In genomic region chr10:116893753-116894152, GRCm38 (mm10) we compare ENCODE assay signal across 8 mouse cellular contexts. TPM values are rescaled to one million over a fixed set of nuclear protein-coding genes. Genes with fewer than 3 reads are reported as not detected.
DNase-seq lines count a peak whose midpoint lies in the region; ATAC-seq and TF ChIP-seq lines count a peak whose summit lies in the region.

No protein-coding gene starts in this region.

- no peaks in the 10 kb centered on the region for H3K4me1 ChIP-seq in kidney, embryonic 16.5 days (ENCODE audit: insufficient read depth, low read length)
- H3K4me1 ChIP-seq in kidney, embryonic 15.5 days = no peaks in the 10 kb centered on the region
- no peaks in the 10 kb centered on the region; a peak in 1 of 4 replicates for H3K4me1 ChIP-seq in CH12.LX (ENCODE audit: control insufficient read depth in 1 of 2, insufficient read depth in 2 of 2)

- no peak for TF ChIP-seq EP300 in CH12.LX (IDR thresholded peaks at IDR 0.05; ENCODE audit: low read length)

- no peaks in the 10 kb centered on the region for H3K9me3 ChIP-seq in kidney, embryonic 16.5 days (ENCODE audit: low read length)
- no peaks in the 10 kb centered on the region for H3K9me3 ChIP-seq in kidney, embryonic 15.5 days (replicated peaks)
- no peaks in the 10 kb centered on the region for H3K9me3 ChIP-seq in CH12.LX (replicated peaks; ENCODE audit: low read length)

- ATAC-seq in kidney, embryonic 16.5 days (ENCODE audit: low FRiP score, low TSS enrichment) = 0 out of 2 replicates have a peak, but pooled peaks have one; percentile 23
- ATAC-seq in kidney, embryonic 15.5 days (replicated peaks; ENCODE audit: low FRiP score) = no peak; the same call in 1 of the 2 replicates

- dilution Hi-C loops in CH12.LX (cut with MboI; ENCODE audit: extremely low pct_ligation_motif_present, extremely low pct_unique_long_range_greater_than_20kb, low sequenced_read_pairs) = no loop called here

- in situ Hi-C loops in CH12.LX (cut with MboI; ENCODE audit: low pct_ligation_motif_present, low pct_unique_long_range_greater_than_20kb, low sequenced_read_pairs) = no loop called here

- no peak for TF ChIP-seq POLR2A in CH12.LX (IDR thresholded peaks at IDR 0.05; ENCODE audit: low read depth, low read length)

- peak in 1 of 2 experiments; percentile 79; a peak in 2 of 4 replicates for TF ChIP-seq CTCF in CH12.LX (conservative IDR thresholded peaks at IDR 0.05 in 1 of 2, IDR thresholded peaks at IDR 0.05 in 1 of 2; ENCODE audit: low read depth in 2 of 2, low read length in 2 of 2)

- H3K4me3 ChIP-seq in kidney, embryonic 16.5 days (ENCODE audit: low read length) = no peak overlapping the region
- H3K4me3 ChIP-seq in kidney, embryonic 15.5 days (replicated peaks) = no peak overlapping the region
- no peak overlapping the region for H3K4me3 ChIP-seq in CH12.LX (replicated peaks in 1 of 3; ENCODE audit: low read depth in 2 of 3, low read length in 2 of 3, poor library complexity in 1 of 3)

- H3K27ac ChIP-seq in kidney, embryonic 16.5 days (ENCODE audit: low read length) = no peak overlapping the region
- no peak overlapping the region for H3K27ac ChIP-seq in kidney, embryonic 15.5 days
- no peak overlapping the region for H3K27ac ChIP-seq in CH12.LX (ENCODE audit: insufficient read depth, low read depth)

- peak; percentile 76 for TF ChIP-seq RAD21 in CH12.LX (IDR thresholded peaks at IDR 0.05; ENCODE audit: low read depth, low read length)

- no peak overlapping the region for H3K4me2 ChIP-seq in kidney, embryonic 16.5 days (replicated peaks; ENCODE audit: low read depth, low read length)
- no peak overlapping the region for H3K4me2 ChIP-seq in kidney, embryonic 15.5 days
- peak overlapping the region; percentile 69; the same call in 1 of the 2 replicates for H3K4me2 ChIP-seq in CH12.LX (ENCODE audit: insufficient read depth, low read depth, poor library complexity, severe bottlenecking)

- DNase-seq in CH12.LX (ENCODE audit: extremely low read depth) = peak; percentile 58
- peak; percentile 10 for DNase-seq in adrenal gland, adult 8-10 months
- DNase-seq in embryo, embryonic 9.5 days (ENCODE audit: extremely low spot score) = peak; percentile 19
- peak; percentile 36 to 67 for DNase-seq in layer of hippocampus, postnatal 14 days (ENCODE audit: low spot score in 2 of 2)
- peak; percentile 32 for DNase-seq in retina, postnatal 7 days (ENCODE audit: low read depth, low spot score)
- DNase-seq in neural tube, embryonic 10.5 days (ENCODE audit: extremely low spot score, low spot score) = no peak

- H3K36me3 ChIP-seq in kidney, embryonic 16.5 days (ENCODE audit: insufficient read depth, low read length) = no peaks in the 10 kb centered on the region
- H3K36me3 ChIP-seq in kidney, embryonic 15.5 days = no peaks in the 10 kb centered on the region
- no peaks in the 10 kb centered on the region for H3K36me3 ChIP-seq in CH12.LX (replicated peaks in 1 of 2; ENCODE audit: control insufficient read depth in 1 of 2, insufficient read depth in 1 of 2, low read length in 1 of 2)

- no peaks in the 10 kb centered on the region for H3K79me2 ChIP-seq in CH12.LX (replicated peaks; ENCODE audit: control insufficient read depth, extremely low read depth, insufficient read depth, poor library complexity, severe bottlenecking)

- H3K27me3 ChIP-seq in kidney, embryonic 16.5 days (ENCODE audit: insufficient read depth, low read length) = no peaks in the 10 kb centered on the region
- H3K27me3 ChIP-seq in kidney, embryonic 15.5 days = no peaks in the 10 kb centered on the region
- H3K27me3 ChIP-seq in CH12.LX (replicated peaks) = no peaks in the 10 kb centered on the region

- 22% methylated on average over 3 of the region's 3 CpGs for WGBS in kidney, embryonic 16.5 days
- WGBS in kidney, embryonic 15.5 days = 17% methylated on average over 3 of the region's 3 CpGs

- no peak overlapping the region for H3K9ac ChIP-seq in kidney, embryonic 16.5 days (replicated peaks; ENCODE audit: low read length)
- no peak overlapping the region for H3K9ac ChIP-seq in kidney, embryonic 15.5 days
- H3K9ac ChIP-seq in CH12.LX (ENCODE audit: insufficient read depth, low read depth) = no peak overlapping the region

TF ChIP-seq in CH12.LX, 34 proteins besides CTCF, POLR2A, EP300 and RAD21:
- TF ChIP-seq CHD2 (IDR thresholded peaks at IDR 0.05; ENCODE audit: low read length) (peak; percentile 74), SMC3 (IDR thresholded peaks at IDR 0.05; ENCODE audit: low read depth, low read length) (peak; percentile 65), GABPA (IDR thresholded peaks at IDR 0.05; ENCODE audit: insufficient replicate concordance, low read depth, low read length) (no peak), PAX5 (IDR thresholded peaks at IDR 0.05; ENCODE audit: low read length) (no peak), BHLHE40 (IDR thresholded peaks at IDR 0.05; ENCODE audit: low read depth, low read length) (no peak), ZNF384 (IDR thresholded peaks at IDR 0.05; ENCODE audit: low read depth, low read length) (no peak), IRF4 (IDR thresholded peaks at IDR 0.05; ENCODE audit: low read depth, low read length) (peak; percentile 51; the same call in 1 of the 2 replicates), SIN3A (IDR thresholded peaks at IDR 0.05; ENCODE audit: low read length) (no peak), USF1 (IDR thresholded peaks at IDR 0.05; ENCODE audit: low read depth, low read length) (no peak), HCFC1 (IDR thresholded peaks at IDR 0.05; ENCODE audit: low read depth, low read length) (no peak)

RNA-seq across cellular contexts. Expression of gene Myrfl, which starts 3.0 kb away (rescaled TPM):
- polyA plus RNA-seq in kidney, embryonic 16.5 days (2015; fragmentation: Nextera tagmentation; extraction: Ambion mirVana) = 0.05 and 0.06 TPM in 2 replicates
- polyA plus RNA-seq in kidney, embryonic 15.5 days (2015; fragmentation: Nextera tagmentation; extraction: Ambion mirVana) = 0.16 and 0.23 TPM in 2 replicates
- total RNA-seq in CH12.LX (2012; rRNA removed) = not detected in 2 replicates
- total RNA-seq in CH12.LX (2014; rRNA removed) = not detected in 2 replicates
- polyA plus RNA-seq in CH12.LX (2012; ENCODE audit: insufficient read length, low read depth) = not detected in 2 replicates
- under 1 TPM in 3 of 4 experiments, not detected in 1; 0.14 to 0.30 (median 0.25) TPM for total RNA-seq in adrenal gland, adult 8-10 months (2022)
- total RNA-seq in layer of hippocampus, postnatal 14 days (2021) = under 1 TPM; 0.36 to 0.44 TPM

RNA-seq across cellular contexts. Expression of gene Rab3ip, which starts 56.8 kb away (rescaled TPM):
- 136 and 141 TPM in 2 replicates for polyA plus RNA-seq in kidney, embryonic 16.5 days (2015; fragmentation: Nextera tagmentation; extraction: Ambion mirVana)
- 114 and 121 TPM in 2 replicates for polyA plus RNA-seq in kidney, embryonic 15.5 days (2015; fragmentation: Nextera tagmentation; extraction: Ambion mirVana)
- total RNA-seq in CH12.LX (2012; rRNA removed) (10.0 and 10.3 TPM in 2 replicates), CH12.LX (2014; rRNA removed) (13.3 and 18.3 TPM in 2 replicates)
- 9.3 and 9.5 TPM in 2 replicates for polyA plus RNA-seq in CH12.LX (2012; ENCODE audit: insufficient read length, low read depth)
- 10 to 100 TPM; 32.8 to 50.0 (median 37.1) TPM for total RNA-seq in adrenal gland, adult 8-10 months (2022)
- 10 to 100 TPM; 67.3 to 69.6 TPM for total RNA-seq in layer of hippocampus, postnatal 14 days (2021)
